Mouse (Mus musculus) bone marrow macrophage, adult 2 months (primary cell): ENCODE results near the gene Cul3. TPM values are rescaled to one million over a fixed set of nuclear protein-coding genes. Genes with fewer than 3 reads are reported as not detected.
"Not testable (repeated sequence)": the region's sequence is repeated elsewhere in the genome, so short reads cannot be mapped to it uniquely, and the experiment has no call there.

Experiments
- H3K27ac ChIP-seq: 2 replicates; pipeline ENCODE4 v1.5.1; 2012; ENCODE audit warnings: low read depth, low read length; ENCODE audit not compliant: insufficient read depth
- H3K4me1 ChIP-seq: 2 replicates; pipeline ENCODE4 v1.6.1; 2012; ENCODE audit warnings: low read length; ENCODE audit not compliant: control insufficient read depth, insufficient read depth
- H3K4me3 ChIP-seq: 2 replicates; pipeline ENCODE4 v1.5.1; 2012; ENCODE audit warnings: mild to moderate bottlenecking, low read length, moderate library complexity; ENCODE audit not compliant: insufficient read depth
- CTCF ChIP-seq: IDR thresholded peaks from 2 replicates; pipeline ENCODE4 v1.5.1; 2012; ENCODE audit warnings: low read depth, mild to moderate bottlenecking, low read length, moderate library complexity
- POLR2A ChIP-seq: IDR thresholded peaks from 2 replicates; pipeline ENCODE4 v1.6.1; 2012; ENCODE audit warnings: mild to moderate bottlenecking, low read depth, low read length, borderline replicate concordance
- polyA plus RNA-seq: library from polyadenylated mRNA; stranded (reverse); fragments of >200 nt; gene quantifications from 2 replicates; pipeline ENCODE4 v1.2.4, GENCODE M21; 2012; ENCODE audit not compliant: missing spikeins, insufficient read depth, insufficient read length

Cul3 gene
- polyA plus RNA-seq, 1 experiment, result 119 TPM

GRCm38 (mm10) chr1:80362400-80362799 lies 22.1 kb upstream of the Cul3 start:
- H3K4me3 ChIP-seq, result no peak overlapping the region
- H3K4me1 ChIP-seq, result peaks cover 13% of the 10 kb centered on the region
- no peak for TF ChIP-seq POLR2A
- no peak for TF ChIP-seq CTCF
- H3K27ac ChIP-seq, result peak overlapping the region; percentile 24; the same call in 1 of the 2 replicates

GRCm38 (mm10) chr1:80361771-80362170 lies 21.5 kb upstream of the Cul3 start:
- H3K27ac ChIP-seq, H3K4me3 ChIP-seq: not testable (repeated sequence)
- peaks cover 13% of the 10 kb centered on the region for H3K4me1 ChIP-seq

- peaks cover 13% of the 10 kb centered on the region for H3K4me1 ChIP-seq
- no peak overlapping the region for H3K27ac ChIP-seq
- no peak for TF ChIP-seq CTCF
- TF ChIP-seq POLR2A, result no peak
- no peak overlapping the region for H3K4me3 ChIP-seq
These were observed 19.8 kb upstream of the Cul3 start for GRCm38 (mm10) chr1:80360038-80360608.

- Histone ChIP-seq H3K4me1 (peaks cover 15% of the 10 kb centered on the region), H3K4me3 (peak overlapping the region; percentile 99), H3K27ac (peak overlapping the region; percentile 89)
- TF ChIP-seq CTCF, result no peak
- no peak for TF ChIP-seq POLR2A
These were observed 232 bp downstream of the Cul3 start for GRCm38 (mm10) chr1:80340061-80340435.

- peak overlapping the region; percentile 89 for H3K27ac ChIP-seq
- TF ChIP-seq POLR2A (no peak), CTCF (no peak)
- H3K4me1 ChIP-seq, result peaks cover 15% of the 10 kb centered on the region
- peak overlapping the region; percentile 99 for H3K4me3 ChIP-seq
These were observed 757 bp downstream of the Cul3 start for GRCm38 (mm10) chr1:80339425-80340021.

- no peak overlapping the region for H3K27ac ChIP-seq
- peaks cover 18% of the 10 kb centered on the region for H3K4me1 ChIP-seq
- no peak overlapping the region for H3K4me3 ChIP-seq
- no peak for TF ChIP-seq CTCF
- TF ChIP-seq POLR2A, result no peak
These were observed 1.9 kb downstream of the Cul3 start for GRCm38 (mm10) chr1:80338398-80338797.

- TF ChIP-seq CTCF, result no peak
- TF ChIP-seq POLR2A, result no peak
- Histone ChIP-seq H3K4me3 (no peak overlapping the region), H3K27ac (no peak overlapping the region), H3K4me1 (peaks cover 21% of the 10 kb centered on the region)
These were observed 4.4 kb downstream of the Cul3 start for GRCm38 (mm10) chr1:80335726-80336368.

- peaks cover 21% of the 10 kb centered on the region for H3K4me1 ChIP-seq
- H3K27ac ChIP-seq, result no peak overlapping the region
- no peak for TF ChIP-seq CTCF
- no peak for TF ChIP-seq POLR2A
- H3K4me3 ChIP-seq, result no peak overlapping the region
These were observed 5.2 kb downstream of the Cul3 start for GRCm38 (mm10) chr1:80335118-80335517.

GRCm38 (mm10) chr1:80330970-80331369 lies 9.3 kb downstream of the Cul3 start:
- no peak overlapping the region for H3K4me3 ChIP-seq
- H3K27ac ChIP-seq, result no peak overlapping the region

GRCm38 (mm10) chr1:80325761-80326160 lies 14.5 kb downstream of the Cul3 start:
- no peak for TF ChIP-seq POLR2A
- no peak for TF ChIP-seq CTCF
- Histone ChIP-seq H3K27ac (no peak overlapping the region), H3K4me3 (no peak overlapping the region), H3K4me1 (peaks cover 6% of the 10 kb centered on the region)

More at GRCm38 (mm10) chr1:80330970-80331369, 9.3 kb downstream of the Cul3 start:
- no peak for TF ChIP-seq CTCF
- no peak for TF ChIP-seq POLR2A
- peaks cover 17% of the 10 kb centered on the region for H3K4me1 ChIP-seq
